Comparison of ENCODE assay signal across 7 mouse cellular contexts in the genomic region with DNA sequence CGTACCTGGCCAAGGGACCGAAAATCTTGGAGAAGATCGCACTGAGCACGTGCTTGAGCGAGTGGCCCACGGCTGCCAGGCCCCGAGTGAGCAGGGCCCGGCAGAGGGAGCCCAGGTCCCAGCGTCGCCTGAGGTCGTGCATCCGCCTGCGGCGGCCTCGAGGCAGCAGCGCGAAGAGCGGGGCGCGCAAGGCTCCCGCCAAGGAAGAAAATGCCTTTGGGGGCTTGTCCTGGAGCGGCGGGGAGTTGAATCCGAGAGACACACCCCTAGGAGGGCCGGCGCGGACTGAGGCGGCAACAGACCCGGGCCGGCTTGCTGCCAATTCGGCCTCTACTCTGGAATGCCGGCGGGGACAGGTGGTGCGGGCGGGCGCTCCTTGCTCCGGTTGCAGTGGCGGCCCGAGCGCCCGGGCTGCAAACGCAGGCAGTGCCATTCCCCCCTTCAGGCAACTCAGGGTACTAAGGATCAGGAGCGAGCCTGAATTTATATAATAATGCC. TPM values are rescaled to one million over a fixed set of nuclear protein-coding genes. Genes with fewer than 3 reads are reported as not detected.
A peak's percentile ranks its signal among the peaks of the same experiment; 100 is the strongest.
DNase-seq lines count a peak whose midpoint lies in the region; ATAC-seq and TF ChIP-seq lines count a peak whose summit lies in the region.

No protein-coding gene starts in this region.

- H3K9ac ChIP-seq in ES-Bruce4 (ENCODE audit: low read depth, poor library complexity, severe bottlenecking), result peak overlapping the region; percentile 90
- peak overlapping the region; percentile 66 for H3K9ac ChIP-seq in embryonic facial prominence, embryonic 12.5 days
- peak overlapping the region; percentile 63 for H3K9ac ChIP-seq in stomach, embryonic 16.5 days (ENCODE audit: low read length)

- no peaks in the 10 kb centered on the region for H3K9me3 ChIP-seq in ES-Bruce4 (replicated peaks; ENCODE audit: control insufficient read depth, insufficient read depth, low read length, poor library complexity, severe bottlenecking)
- no peaks in the 10 kb centered on the region for H3K9me3 ChIP-seq in embryonic facial prominence, embryonic 12.5 days
- H3K9me3 ChIP-seq in midbrain, embryonic 10.5 days (replicated peaks), result no peaks in the 10 kb centered on the region
- no peaks in the 10 kb centered on the region for H3K9me3 ChIP-seq in stomach, embryonic 16.5 days (replicated peaks; ENCODE audit: control insufficient read depth, low read length)

- DNase-seq in NIH3T3 (ENCODE audit: low read depth), result peak; percentile 54
- peak; percentile 8 to 10 for DNase-seq in heart, postnatal 36 days
- no peak for DNase-seq in layer of hippocampus, adult 2 months (ENCODE audit: low spot score in 2 of 2)
- peak; percentile 56 for DNase-seq in midbrain, embryonic 10.5 days (ENCODE audit: low spot score)

- peaks cover 2% of the 10 kb centered on the region for H3K27me3 ChIP-seq in ES-Bruce4 (ENCODE audit: control insufficient read depth, insufficient read depth, low read length, poor library complexity, severe bottlenecking)
- peaks cover 5% of the 10 kb centered on the region; the same call in 1 of the 2 replicates for H3K27me3 ChIP-seq in embryonic facial prominence, embryonic 12.5 days
- H3K27me3 ChIP-seq in midbrain, embryonic 10.5 days (ENCODE audit: low read depth, poor library complexity, severe bottlenecking), result peaks cover 82% of the 10 kb centered on the region
- peaks cover 28% of the 10 kb centered on the region for H3K27me3 ChIP-seq in stomach, embryonic 16.5 days (ENCODE audit: control insufficient read depth, insufficient read depth, low read length)

- H3K4me2 ChIP-seq in embryonic facial prominence, embryonic 12.5 days (replicated peaks), result peak overlapping the region; percentile 63
- peak overlapping the region; percentile 79 for H3K4me2 ChIP-seq in stomach, embryonic 16.5 days (ENCODE audit: low read depth, low read length)

- peak; percentile 65 for ATAC-seq in embryonic facial prominence, embryonic 12.5 days (ENCODE audit: insufficient number of reproducible peaks, insufficient read depth, low FRiP score, low TSS enrichment)
- ATAC-seq in stomach, embryonic 16.5 days (ENCODE audit: insufficient read depth, low FRiP score), result peak; percentile 71; the same call in 1 of the 2 replicates

- WGBS in embryonic facial prominence, embryonic 12.5 days, result 18% methylated on average over 42 of the region's 43 CpGs
- WGBS in midbrain, embryonic 10.5 days, result 19% methylated on average over 43 of the region's 43 CpGs
- WGBS in stomach, embryonic 16.5 days, result 14% methylated on average over 43 of the region's 43 CpGs

- no peaks in the 10 kb centered on the region for H3K4me1 ChIP-seq in ES-Bruce4 (ENCODE audit: control insufficient read depth, insufficient read depth, low read length)
- no peaks in the 10 kb centered on the region for H3K4me1 ChIP-seq in embryonic facial prominence, embryonic 12.5 days
- peaks cover 34% of the 10 kb centered on the region for H3K4me1 ChIP-seq in midbrain, embryonic 10.5 days
- H3K4me1 ChIP-seq in stomach, embryonic 16.5 days (ENCODE audit: control insufficient read depth, insufficient read depth, low read length), result no peaks in the 10 kb centered on the region

- no peak for TF ChIP-seq CTCF in ES-Bruce4 (IDR thresholded peaks at IDR 0.05; ENCODE audit: low read depth, low read length)
- TF ChIP-seq CTCF in layer of hippocampus, adult 2 months (conservative IDR thresholded peaks at IDR 0.05), result peak; percentile 48

- H3K36me3 ChIP-seq in ES-Bruce4 (ENCODE audit: control insufficient read depth, insufficient read depth, low read length, poor library complexity, severe bottlenecking), result no peaks in the 10 kb centered on the region
- H3K36me3 ChIP-seq in embryonic facial prominence, embryonic 12.5 days, result no peaks in the 10 kb centered on the region
- no peaks in the 10 kb centered on the region for H3K36me3 ChIP-seq in midbrain, embryonic 10.5 days
- H3K36me3 ChIP-seq in stomach, embryonic 16.5 days (ENCODE audit: control insufficient read depth, insufficient read depth, low read length), result no peaks in the 10 kb centered on the region

- no peak for TF ChIP-seq POLR2A in ES-Bruce4 (IDR thresholded peaks at IDR 0.05; ENCODE audit: insufficient read depth, low read length)

- peak overlapping the region; percentile 88 for H3K4me3 ChIP-seq in ES-Bruce4 (ENCODE audit: low read depth, low read length)
- H3K4me3 ChIP-seq in embryonic facial prominence, embryonic 12.5 days, result peak overlapping the region; percentile 47
- peak overlapping the region; percentile 55 for H3K4me3 ChIP-seq in layer of hippocampus, adult 2 months
- peak overlapping the region; percentile 61 for H3K4me3 ChIP-seq in midbrain, embryonic 10.5 days
- H3K4me3 ChIP-seq in stomach, embryonic 16.5 days (replicated peaks; ENCODE audit: low read length), result peak overlapping the region; percentile 55

- intact Hi-C loops in heart, postnatal 36 days (cut with DNase I), result no loop called here

- H3K27ac ChIP-seq in ES-Bruce4 (ENCODE audit: insufficient read depth, low read length), result no peak overlapping the region
- H3K27ac ChIP-seq in embryonic facial prominence, embryonic 12.5 days, result no peak overlapping the region
- no peak overlapping the region for H3K27ac ChIP-seq in layer of hippocampus, adult 2 months
- peak overlapping the region; percentile 80 for H3K27ac ChIP-seq in midbrain, embryonic 10.5 days (replicated peaks)
- H3K27ac ChIP-seq in stomach, embryonic 16.5 days (ENCODE audit: low read length), result no peak overlapping the region

- no peak for TF ChIP-seq EP300 in ES-Bruce4 (IDR thresholded peaks at IDR 0.05; ENCODE audit: insufficient read depth, low read depth, low read length)

RNA-seq across cellular contexts. Expression of a gene that starts 0.4 kb away (rescaled TPM):
- polyA plus RNA-seq in ES-Bruce4 (2011; ENCODE audit: insufficient read depth, insufficient read length, low read depth, missing spikeins), result 8.9 and 9.9 TPM in 2 replicates
- 29.5 and 32.9 TPM in 2 replicates for polyA plus RNA-seq in embryonic facial prominence, embryonic 12.5 days (2016; fragmentation: Nextera tagmentation; extraction: Ambion mirVana)
- total RNA-seq in heart, postnatal 36 days (2021), result 1 to 10 TPM; 1.1 to 1.3 TPM
- 10 to 100 TPM; 24.0 to 25.9 TPM for total RNA-seq in layer of hippocampus, adult 2 months (2021)
- polyA plus RNA-seq in midbrain, embryonic 10.5 days (2016; fragmentation: Nextera tagmentation; extraction: Ambion mirVana), result 10.9 and 13.2 TPM in 2 replicates
- 6.2 and 9.1 TPM in 2 replicates for polyA plus RNA-seq in stomach, embryonic 16.5 days (2015; fragmentation: Nextera tagmentation; extraction: Ambion mirVana)

Comparison
In these comparisons a context has a peak if more than half of its experiments do, and no peak if none do; other contexts are left out.
1. DNase-seq: peak in NIH3T3 (single experiment), heart, postnatal 36 days (2 of 2) and midbrain, embryonic 10.5 days (single experiment); none in layer of hippocampus, adult 2 months (0 of 2).
2. Peak in every context shown above with its lines, with median percentiles within 50 percentile points of each other: H3K4me3 ChIP-seq and H3K9ac ChIP-seq.